Mouse (Mus musculus): ENCODE data around the gene Abcc8. TPM values are rescaled to one million over a fixed set of nuclear protein-coding genes. Genes with fewer than 3 reads are reported as not detected.

Gene Abcc8
- polyA plus RNA-seq, 2 experiments, result 0.13 TPM

GRCm38 (mm10) chr7:46131806-46132205 is 48.0 kb downstream of the Abcc8 start:
- Histone ChIP-seq H3K27me3 (ENCODE audit: control insufficient read depth, insufficient read depth, low read length) (no peaks in the 10 kb centered on the region), H3K36me3 (replicated peaks; ENCODE audit: control insufficient read depth, insufficient read depth, low read depth) (no peaks in the 10 kb centered on the region), H3K27ac (no peak overlapping the region), H3K4me3 (ENCODE audit: insufficient read depth in 1 of 2, low read depth in 2 of 2, low read length in 2 of 2) (no peak overlapping the region), H3K4me2 (ENCODE audit: low read depth) (no peak overlapping the region), H3K9ac (replicated peaks) (no peak overlapping the region), H3K9me3 (ENCODE audit: control insufficient read depth, low read length) (no peaks in the 10 kb centered on the region), H3K4me1 (replicated peaks; ENCODE audit: control insufficient read depth in 2 of 2, insufficient read depth in 2 of 2, low read length in 1 of 2) (no peaks in the 10 kb centered on the region)
- whole genome bisulfite sequencing (ENCODE audit: insufficient replicate concordance), result 61% methylated on average over 8 of the region's 8 CpGs
- no peak for TF ChIP-seq EP300 (IDR thresholded peaks at IDR 0.05; ENCODE audit: low read depth)
- TF ChIP-seq CTCF (IDR thresholded peaks at IDR 0.05; ENCODE audit: low read depth), result no peak
- DNase-seq (ENCODE audit: low read depth in 3 of 3, low spot score in 3 of 3) (no peak), ATAC-seq (ENCODE audit: insufficient read depth) (no peak)

GRCm38 (mm10) chr7:46131266-46131665 is 48.6 kb downstream of the Abcc8 start:
- no peak for TF ChIP-seq CTCF (IDR thresholded peaks at IDR 0.05; ENCODE audit: low read depth)
- TF ChIP-seq EP300 (IDR thresholded peaks at IDR 0.05; ENCODE audit: low read depth), result no peak
- Histone ChIP-seq H3K9me3 (ENCODE audit: control insufficient read depth, low read length) (no peaks in the 10 kb centered on the region), H3K4me2 (ENCODE audit: low read depth) (no peak overlapping the region), H3K27me3 (ENCODE audit: control insufficient read depth, insufficient read depth, low read length) (no peaks in the 10 kb centered on the region), H3K36me3 (replicated peaks; ENCODE audit: control insufficient read depth, insufficient read depth, low read depth) (no peaks in the 10 kb centered on the region), H3K4me1 (replicated peaks; ENCODE audit: control insufficient read depth in 2 of 2, insufficient read depth in 2 of 2, low read length in 1 of 2) (no peaks in the 10 kb centered on the region), H3K4me3 (ENCODE audit: insufficient read depth in 1 of 2, low read depth in 2 of 2, low read length in 2 of 2) (no peak overlapping the region), H3K9ac (replicated peaks) (no peak overlapping the region), H3K27ac (no peak overlapping the region)
- WGBS (ENCODE audit: insufficient replicate concordance), result 35% methylated on average over 3 of the region's 3 CpGs
- ATAC-seq (ENCODE audit: insufficient read depth) (no peak), DNase-seq (ENCODE audit: low read depth in 3 of 3, low spot score in 3 of 3) (no peak)

GRCm38 (mm10) chr7:46130723-46131122 is 49.1 kb downstream of the Abcc8 start:
- TF ChIP-seq CTCF (IDR thresholded peaks at IDR 0.05; ENCODE audit: low read depth) (no peak), EP300 (IDR thresholded peaks at IDR 0.05; ENCODE audit: low read depth) (no peak)
- Histone ChIP-seq H3K27me3 (ENCODE audit: control insufficient read depth, insufficient read depth, low read length) (no peaks in the 10 kb centered on the region), H3K27ac (no peak overlapping the region), H3K4me1 (replicated peaks; ENCODE audit: control insufficient read depth in 2 of 2, insufficient read depth in 2 of 2, low read length in 1 of 2) (no peaks in the 10 kb centered on the region), H3K9ac (replicated peaks) (no peak overlapping the region), H3K4me3 (ENCODE audit: insufficient read depth in 1 of 2, low read depth in 2 of 2, low read length in 2 of 2) (no peak overlapping the region), H3K36me3 (replicated peaks; ENCODE audit: control insufficient read depth, insufficient read depth, low read depth) (no peaks in the 10 kb centered on the region), H3K9me3 (ENCODE audit: control insufficient read depth, low read length) (no peaks in the 10 kb centered on the region), H3K4me2 (ENCODE audit: low read depth) (no peak overlapping the region)
- no peak for DNase-seq (ENCODE audit: low read depth in 3 of 3, low spot score in 3 of 3)
- WGBS (ENCODE audit: insufficient replicate concordance), result 38% methylated on average over 7 of the region's 7 CpGs
- no peak for ATAC-seq (ENCODE audit: insufficient read depth)

- Histone ChIP-seq H3K36me3 (replicated peaks; ENCODE audit: control insufficient read depth, insufficient read depth, low read depth) (no peaks in the 10 kb centered on the region), H3K27me3 (ENCODE audit: control insufficient read depth, insufficient read depth, low read length) (no peaks in the 10 kb centered on the region), H3K27ac (no peak overlapping the region), H3K9ac (replicated peaks) (no peak overlapping the region), H3K4me3 (ENCODE audit: insufficient read depth in 1 of 2, low read depth in 2 of 2, low read length in 2 of 2) (no peak overlapping the region), H3K4me2 (ENCODE audit: low read depth) (no peak overlapping the region), H3K9me3 (ENCODE audit: control insufficient read depth, low read length) (no peaks in the 10 kb centered on the region), H3K4me1 (replicated peaks; ENCODE audit: control insufficient read depth in 2 of 2, insufficient read depth in 2 of 2, low read length in 1 of 2) (no peaks in the 10 kb centered on the region)
- ATAC-seq (ENCODE audit: insufficient read depth), result 0 out of 2 replicates have a peak, but pooled peaks have one; percentile 33
- TF ChIP-seq EP300 (IDR thresholded peaks at IDR 0.05; ENCODE audit: low read depth) (no peak), CTCF (IDR thresholded peaks at IDR 0.05; ENCODE audit: low read depth) (no peak)
- peak in 1 of 3 experiments; percentile 12 for DNase-seq (ENCODE audit: low read depth in 3 of 3, low spot score in 3 of 3)
- WGBS (ENCODE audit: insufficient replicate concordance), result 49% methylated on average over 7 of the region's 7 CpGs
These were observed 50.2 kb downstream of the Abcc8 start for GRCm38 (mm10) chr7:46129463-46130179.

- Histone ChIP-seq H3K27me3 (ENCODE audit: control insufficient read depth, insufficient read depth, low read length) (no peaks in the 10 kb centered on the region), H3K4me3 (ENCODE audit: insufficient read depth in 1 of 2, low read depth in 2 of 2, low read length in 2 of 2) (no peak overlapping the region), H3K4me1 (replicated peaks; ENCODE audit: control insufficient read depth in 2 of 2, insufficient read depth in 2 of 2, low read length in 1 of 2) (peaks cover 0 to 3% of the 10 kb centered on the region in 2 experiments; a peak in 1 of 4 replicates), H3K9me3 (ENCODE audit: control insufficient read depth, low read length) (no peaks in the 10 kb centered on the region), H3K36me3 (replicated peaks; ENCODE audit: control insufficient read depth, insufficient read depth, low read depth) (no peaks in the 10 kb centered on the region), H3K4me2 (ENCODE audit: low read depth) (no peak overlapping the region), H3K27ac (no peak overlapping the region), H3K9ac (replicated peaks) (no peak overlapping the region)
- WGBS (ENCODE audit: insufficient replicate concordance), result 57% methylated on average over 7 of the region's 7 CpGs
- ATAC-seq (ENCODE audit: insufficient read depth) (no peak), DNase-seq (ENCODE audit: low read depth in 3 of 3, low spot score in 3 of 3) (no peak)
- TF ChIP-seq CTCF (IDR thresholded peaks at IDR 0.05; ENCODE audit: low read depth) (no peak), EP300 (IDR thresholded peaks at IDR 0.05; ENCODE audit: low read depth) (no peak)
These were observed 51.6 kb downstream of the Abcc8 start for GRCm38 (mm10) chr7:46128196-46128595.
